Mouse (Mus musculus): ENCODE data around the gene Sdf2l1. TPM values are rescaled to one million over a fixed set of nuclear protein-coding genes. Genes with fewer than 3 reads are reported as not detected.

Sdf2l1 gene
- total and polyA plus RNA-seq, 2 experiments from 2014 or later: 13.5 to 16.2 TPM

DNA sequence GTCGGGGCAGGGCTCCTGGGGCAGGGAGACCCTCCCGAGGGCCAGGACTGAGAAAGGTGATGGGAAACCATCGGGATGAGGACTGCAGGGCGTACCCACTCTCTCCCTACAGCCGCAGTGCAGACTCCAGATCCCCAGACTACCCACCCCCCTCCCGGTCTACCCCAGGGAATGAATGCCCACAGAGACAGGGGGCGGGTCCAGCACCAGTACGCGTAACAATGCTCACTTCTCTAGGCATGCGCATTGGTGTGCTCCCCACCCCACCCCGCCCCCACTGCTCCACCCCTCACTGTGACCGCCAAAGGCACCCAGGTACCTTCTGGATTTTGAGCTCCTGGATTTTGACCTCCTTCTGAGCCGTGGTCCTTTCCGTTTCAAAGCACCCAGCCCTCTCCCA lies 10.6 kb downstream of the Sdf2l1 start:
- peak overlapping the region; percentile 14 for H3K4me3 ChIP-seq (ENCODE audit: low read depth, low read length)

DNA sequence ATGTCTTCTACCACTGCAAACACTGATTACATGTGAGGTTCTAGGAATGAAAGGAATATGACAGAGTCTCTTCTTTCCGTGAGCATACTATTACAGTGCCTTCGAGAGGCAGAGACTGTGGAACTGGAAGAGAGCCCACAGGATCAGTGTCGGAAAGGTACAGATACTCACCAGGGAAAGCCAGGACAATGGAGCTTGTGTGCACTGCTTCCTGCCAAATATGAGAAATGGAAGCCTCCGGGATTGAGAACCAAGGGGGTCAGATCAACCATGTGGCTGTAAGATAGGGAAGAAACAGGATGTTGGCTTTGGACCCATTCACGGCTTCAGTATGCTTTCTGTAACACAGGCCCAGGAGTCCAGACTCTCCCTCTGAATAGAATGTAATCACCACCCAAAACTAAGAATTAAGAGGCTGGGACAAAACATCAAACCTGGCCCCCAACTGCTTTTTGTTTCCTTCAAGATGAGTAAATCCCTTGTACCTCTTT lies 14.8 kb downstream of the Sdf2l1 start:
- Histone ChIP-seq H3K27me3 (ENCODE audit: insufficient read depth, low read length) (no peaks in the 10 kb centered on the region), H3K4me1 (ENCODE audit: insufficient read depth) (no peaks in the 10 kb centered on the region), H3K36me3 (ENCODE audit: insufficient read depth) (no peaks in the 10 kb centered on the region), H3K4me3 (ENCODE audit: low read depth, low read length) (no peak overlapping the region), H3K9me3 (ENCODE audit: low read length) (no peaks in the 10 kb centered on the region), H3K9ac (no peak overlapping the region), H3K4me2 (ENCODE audit: low read depth) (no peak overlapping the region), H3K27ac (ENCODE audit: low read depth, low read length) (no peak overlapping the region)
- no peak for DNase-seq
- 84% methylated on average over 5 of the region's 5 CpGs for WGBS
- no peak for ATAC-seq
- no peak for TF ChIP-seq CTCF (IDR thresholded peaks at IDR 0.05; ENCODE audit: low read depth)

More for the DNA sequence above, 10.6 kb downstream of the Sdf2l1 start:
- H3K27ac ChIP-seq (ENCODE audit: low read depth, low read length): no peak overlapping the region
- no peaks in the 10 kb centered on the region for H3K9me3 ChIP-seq (ENCODE audit: low read length)
- H3K36me3 ChIP-seq (ENCODE audit: insufficient read depth): no peaks in the 10 kb centered on the region
- no peak for TF ChIP-seq CTCF (IDR thresholded peaks at IDR 0.05; ENCODE audit: low read depth)
- 0 out of 2 replicates have a peak, but pooled peaks cover 7% of the 10 kb centered on the region for H3K4me1 ChIP-seq (ENCODE audit: insufficient read depth)
- peak overlapping the region; percentile 34 for H3K4me2 ChIP-seq (ENCODE audit: low read depth)
- H3K27me3 ChIP-seq (ENCODE audit: insufficient read depth, low read length): no peaks in the 10 kb centered on the region
- DNase-seq (no peak), ATAC-seq (peak; percentile 47; the same call in 1 of the 2 replicates)
- no peak overlapping the region for H3K9ac ChIP-seq
- 38% methylated on average over 14 of the region's 14 CpGs for WGBS

- DNase-seq (peak; percentile 84), ATAC-seq (peak; percentile 91)
- H3K9ac ChIP-seq: peak within 1 kb of the TSS; percentile 63
- peak within 1 kb of the TSS; percentile 80 for H3K4me3 ChIP-seq (ENCODE audit: low read depth, low read length)
- H3K36me3 ChIP-seq (ENCODE audit: insufficient read depth): peaks cover 4% of the 10 kb centered on the region
- H3K4me2 ChIP-seq (ENCODE audit: low read depth): peak within 1 kb of the TSS; percentile 74
- 11% methylated on average over 38 of the region's 38 CpGs for WGBS
- H3K27ac ChIP-seq (ENCODE audit: low read depth, low read length): peak within 1 kb of the TSS; percentile 46; the same call in 1 of the 2 replicates
- no peak for TF ChIP-seq CTCF (IDR thresholded peaks at IDR 0.05; ENCODE audit: low read depth)
- H3K4me1 ChIP-seq (ENCODE audit: insufficient read depth): peaks cover 8% of the 10 kb centered on the region; the same call in 1 of the 2 replicates
- no peaks in the 10 kb centered on the region for H3K9me3 ChIP-seq (ENCODE audit: low read length)
- H3K27me3 ChIP-seq (ENCODE audit: insufficient read depth, low read length): no peaks in the 10 kb centered on the region
These were observed 21.1 kb downstream of the Sdf2l1 start, which contains the start of gene Ppil2 for GRCm38 (mm10) chr16:17110771-17111743. Gene Ppil2, minus strand, starts transcription at chr16:17111257.

DNA sequence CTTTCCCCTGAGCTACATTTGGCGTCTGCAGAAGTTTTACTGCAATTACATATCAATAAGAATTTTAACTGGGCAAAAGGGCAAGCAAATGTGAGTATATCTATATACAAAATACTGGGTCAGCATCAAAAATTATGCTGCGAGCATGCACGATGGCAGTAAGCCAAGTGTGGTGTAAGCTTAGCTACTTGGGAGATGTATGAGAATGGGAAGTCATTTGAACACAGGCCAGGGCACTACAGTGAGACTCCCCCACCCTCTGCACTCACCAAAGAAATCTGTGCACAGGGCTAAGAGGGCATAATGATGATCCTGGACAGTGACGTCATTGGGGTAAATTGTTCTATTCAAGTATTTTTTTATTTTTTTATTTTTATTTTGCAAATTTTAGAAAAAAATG lies 27.6 kb downstream of the Sdf2l1 start:
- H3K4me3 ChIP-seq (ENCODE audit: low read depth, low read length): no peak overlapping the region
- H3K27ac ChIP-seq (ENCODE audit: low read depth, low read length): no peak overlapping the region
- no peak overlapping the region for H3K9ac ChIP-seq
- 68% methylated on average over 4 of the region's 4 CpGs for WGBS
- no peaks in the 10 kb centered on the region for H3K9me3 ChIP-seq (ENCODE audit: low read length)
- DNase-seq: no peak
- H3K27me3 ChIP-seq (ENCODE audit: insufficient read depth, low read length): no peaks in the 10 kb centered on the region
- no peaks in the 10 kb centered on the region for H3K4me1 ChIP-seq (ENCODE audit: insufficient read depth)
- H3K4me2 ChIP-seq (ENCODE audit: low read depth): no peak overlapping the region
- H3K36me3 ChIP-seq (ENCODE audit: insufficient read depth): peaks cover 52% of the 10 kb centered on the region
- no peak for ATAC-seq
- TF ChIP-seq CTCF (IDR thresholded peaks at IDR 0.05; ENCODE audit: low read depth): no peak

DNA sequence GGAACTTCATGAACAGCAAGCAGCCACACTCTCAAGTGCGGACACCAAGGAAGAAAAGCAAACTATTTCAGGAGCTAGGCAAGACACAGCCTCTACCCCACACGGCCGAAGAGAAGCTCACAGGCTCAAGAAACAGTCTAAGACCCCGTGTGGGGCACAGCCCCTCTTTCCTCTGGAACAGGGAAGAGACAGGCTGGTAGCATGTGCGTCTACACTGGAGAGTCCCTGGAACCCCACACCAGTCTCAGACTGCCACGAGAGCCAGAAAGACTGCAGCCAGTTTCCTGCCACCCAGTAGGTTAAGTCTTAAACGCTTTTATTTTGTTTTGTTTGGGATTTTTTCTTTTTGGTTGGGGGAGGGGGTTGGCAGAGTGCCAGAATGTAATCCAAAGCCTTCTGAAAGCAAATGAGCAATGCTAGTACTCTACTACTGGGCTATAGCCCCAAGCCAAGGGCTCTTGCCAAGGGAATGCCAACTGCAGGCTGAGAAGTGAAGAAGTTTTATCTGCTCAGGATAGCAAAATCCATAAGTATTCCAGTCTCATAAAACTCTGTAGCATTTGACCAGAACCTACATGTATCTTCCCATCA lies 29.5 kb downstream of the Sdf2l1 start:
- no peak overlapping the region for H3K27ac ChIP-seq (ENCODE audit: low read depth, low read length)
- ATAC-seq: peak; percentile 49; the same call in 1 of the 2 replicates
- no peak overlapping the region for H3K9ac ChIP-seq
- peaks cover 60% of the 10 kb centered on the region for H3K36me3 ChIP-seq (ENCODE audit: insufficient read depth)
- H3K4me3 ChIP-seq (ENCODE audit: low read depth, low read length): no peak overlapping the region
- peak; percentile 41 for DNase-seq
- H3K27me3 ChIP-seq (ENCODE audit: insufficient read depth, low read length): no peaks in the 10 kb centered on the region
- TF ChIP-seq CTCF (IDR thresholded peaks at IDR 0.05; ENCODE audit: low read depth): no peak
- no peaks in the 10 kb centered on the region for H3K9me3 ChIP-seq (ENCODE audit: low read length)
- H3K4me1 ChIP-seq (ENCODE audit: insufficient read depth): no peaks in the 10 kb centered on the region
- 37% methylated on average over 7 of the region's 7 CpGs for WGBS
- no peak overlapping the region for H3K4me2 ChIP-seq (ENCODE audit: low read depth)

DNA sequence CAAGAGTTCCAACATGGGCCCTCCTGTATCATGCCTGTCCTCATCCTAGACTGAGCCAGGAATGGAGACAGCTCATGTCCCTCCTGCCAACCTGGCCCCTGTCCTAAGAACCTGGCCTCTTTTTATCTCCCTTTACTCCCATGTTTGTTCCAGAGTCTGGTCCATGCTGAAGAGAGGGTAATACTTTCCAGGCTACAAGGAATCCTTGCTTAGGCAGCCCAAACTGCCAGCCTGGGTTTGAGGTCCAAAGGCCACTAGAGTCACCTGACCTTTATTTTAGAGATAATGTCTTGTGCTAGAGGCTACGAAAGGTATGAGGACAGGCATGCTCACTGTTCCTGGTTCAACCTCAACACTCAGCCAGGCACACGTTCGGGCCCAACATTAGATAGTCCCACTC lies 35.2 kb downstream of the Sdf2l1 start:
- H3K9ac ChIP-seq: no peak overlapping the region
- no peak overlapping the region for H3K4me2 ChIP-seq (ENCODE audit: low read depth)
- ATAC-seq (no peak), DNase-seq (no peak)
- H3K9me3 ChIP-seq (ENCODE audit: low read length): no peaks in the 10 kb centered on the region
- H3K27ac ChIP-seq (ENCODE audit: low read depth, low read length): no peak overlapping the region
- no peak for TF ChIP-seq CTCF (IDR thresholded peaks at IDR 0.05; ENCODE audit: low read depth)
- 95% methylated on average over 3 of the region's 3 CpGs for WGBS
- no peaks in the 10 kb centered on the region for H3K4me1 ChIP-seq (ENCODE audit: insufficient read depth)
- no peaks in the 10 kb centered on the region for H3K27me3 ChIP-seq (ENCODE audit: insufficient read depth, low read length)
- peaks cover 70% of the 10 kb centered on the region for H3K36me3 ChIP-seq (ENCODE audit: insufficient read depth)
- no peak overlapping the region for H3K4me3 ChIP-seq (ENCODE audit: low read depth, low read length)

Data from forebrain, postnatal 0 days (tissue).